Mouse (Mus musculus) embryo, embryonic 9.5 days (tissue): ENCODE measurements at regions not wholly inside any gene's neighbourhood (a gene's known extent, or its start where the extent isn't known, plus 50 kb on each side); places are given as distances from the start of the nearest gene placed in this dataset.

Experiments
- DNase-seq: peaks from one replicate; pipeline ENCODE4 v3.0.0-alpha.2; 2017; ENCODE audit errors: extremely low spot score

GRCm38 (mm10) chr3:50887002-50887401 lies 337.2 kb upstream of the Noct start:
- no peak for DNase-seq

GRCm38 (mm10) chr3:50888571-50889210 lies 335.6 kb upstream of the Noct start:
- DNase-seq: no peak

GRCm38 (mm10) chr3:50890537-50890936 lies 333.7 kb upstream of the Noct start:
- DNase-seq: no peak

GRCm38 (mm10) chr3:50898179-50898578 lies 326.1 kb upstream of the Noct start:
- DNase-seq: no peak

- no peak for DNase-seq
These were observed 324.4 kb upstream of the Noct start for GRCm38 (mm10) chr3:50899830-50900350.

- no peak for DNase-seq
These were observed 323.7 kb upstream of the Noct start for GRCm38 (mm10) chr3:50900566-50900965.

- DNase-seq: no peak
These were observed 322.9 kb upstream of the Noct start for GRCm38 (mm10) chr3:50901321-50901720.

- peak; percentile 20 for DNase-seq
These were observed 321.3 kb upstream of the Noct start for GRCm38 (mm10) chr3:50902933-50903332.

GRCm38 (mm10) chr3:50904716-50905116 lies 319.5 kb upstream of the Noct start:
- peak; percentile 19 for DNase-seq

GRCm38 (mm10) chr3:50905274-50905992 lies 318.8 kb upstream of the Noct start:
- peak; percentile 31 for DNase-seq

GRCm38 (mm10) chr3:50905993-50906831 lies 318.0 kb upstream of the Noct start:
- peak; percentile 92 for DNase-seq

- DNase-seq: no peak
These were observed 311.2 kb upstream of the Noct start for GRCm38 (mm10) chr3:50912980-50913518.

GRCm38 (mm10) chr3:50914866-50915365 lies 309.3 kb upstream of the Noct start:
- DNase-seq: no peak

- no peak for DNase-seq
These were observed 307.9 kb upstream of the Noct start for GRCm38 (mm10) chr3:50916305-50916854.

- DNase-seq: no peak
These were observed 301.9 kb upstream of the Noct start for GRCm38 (mm10) chr3:50922347-50922746.

GRCm38 (mm10) chr3:50922832-50923231 lies 301.4 kb upstream of the Noct start:
- no peak for DNase-seq

GRCm38 (mm10) chr3:50923327-50923726 lies 300.9 kb upstream of the Noct start:
- DNase-seq: no peak

- DNase-seq: no peak
These were observed 296.9 kb upstream of the Noct start for GRCm38 (mm10) chr3:50927318-50927717.

GRCm38 (mm10) chr3:50929013-50929412 lies 295.2 kb upstream of the Noct start:
- no peak for DNase-seq

- no peak for DNase-seq
These were observed 291.7 kb upstream of the Noct start for GRCm38 (mm10) chr3:50932397-50933089.

GRCm38 (mm10) chr3:50933090-50933443 lies 291.2 kb upstream of the Noct start:
- DNase-seq: no peak
